Mouse (Mus musculus): ENCODE measurements around the gene Tifab.

GRCm38 (mm10) chr13:56181424-56181823, 2.7 kb upstream of the Tifab start:
- TF ChIP-seq POLR2A (IDR thresholded peaks at IDR 0.05; ENCODE audit: insufficient read depth, low read depth, low read length) (no peak), CTCF (IDR thresholded peaks at IDR 0.05; ENCODE audit: insufficient read depth, low read depth, low read length) (no peak)

All from olfactory bulb, adult 2 months (tissue).